Mouse (Mus musculus) spleen, adult 2 months (tissue): ENCODE results near the gene Lbhd1.

Source experiments
- CTCF ChIP-seq: fragments of 200-500 bp; IDR thresholded peaks from 2 replicates; pipeline ENCODE4 v1.5.1; 2011; ENCODE audit warnings: mild to moderate bottlenecking, inconsistent platforms; ENCODE audit not compliant: insufficient read depth, insufficient read length, insufficient replicate concordance; ENCODE audit errors: extremely low read depth
- POLR2A ChIP-seq: fragments of 200-500 bp; IDR thresholded peaks from 2 replicates; pipeline ENCODE4 v1.6.1; 2011; ENCODE audit warnings: low read depth, low read length, inconsistent platforms

DNA sequence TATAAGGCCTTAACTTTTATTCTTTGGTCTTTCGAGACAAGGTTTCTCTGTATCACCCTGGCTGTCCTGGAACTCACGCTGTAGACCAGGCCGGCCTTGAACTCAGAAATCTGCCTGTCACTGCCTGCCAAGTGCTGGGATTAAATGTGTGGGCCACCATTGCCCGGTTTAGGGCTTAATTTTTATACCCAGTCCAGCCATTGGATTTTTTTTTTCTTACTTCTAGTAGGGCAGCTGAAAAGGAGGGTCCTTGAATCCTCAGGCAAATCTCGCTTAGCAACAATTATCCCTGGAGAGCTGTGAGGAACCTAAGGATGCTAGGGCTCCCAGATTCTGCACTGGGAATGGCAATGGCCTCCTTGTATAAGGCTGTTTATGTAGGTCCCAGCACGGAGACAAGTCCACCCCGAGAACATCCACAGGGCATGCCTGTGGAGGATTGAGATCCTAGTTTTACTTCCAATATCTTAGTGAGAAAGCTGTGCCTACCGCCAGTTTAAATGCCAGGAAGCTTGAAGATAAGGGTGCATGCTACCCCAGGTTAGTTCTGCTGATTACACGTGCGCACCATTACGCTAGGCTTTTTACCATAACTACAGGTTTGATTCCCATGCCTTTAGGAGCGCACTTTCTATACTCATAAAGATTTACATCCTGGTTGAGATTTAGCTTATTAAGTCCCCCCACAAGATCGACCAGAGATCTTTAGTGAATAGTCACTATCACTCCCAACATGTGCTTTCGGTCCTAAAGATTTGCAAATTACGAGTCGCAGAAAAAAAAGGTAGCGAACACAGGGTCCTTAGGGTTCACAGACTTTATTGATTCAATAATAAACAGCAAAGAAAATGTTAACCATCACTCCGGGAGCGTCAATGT, 4.3 kb downstream of the Lbhd1 start:
- TF ChIP-seq CTCF (no peak), POLR2A (no peak)
